Mouse (Mus musculus): ENCODE measurements around the gene Pth2. TPM values are rescaled to one million over a fixed set of nuclear protein-coding genes. Genes with fewer than 3 reads are reported as not detected.
A peak's percentile ranks its signal among the peaks of the same experiment; 100 is the strongest.
"Not testable (repeated sequence)": the region's sequence is repeated elsewhere in the genome, so short reads cannot be mapped to it uniquely, and the experiment has no call there.

The Pth2 gene
- total RNA-seq, 1 experiment from 2014 or later: not detected

DNA sequence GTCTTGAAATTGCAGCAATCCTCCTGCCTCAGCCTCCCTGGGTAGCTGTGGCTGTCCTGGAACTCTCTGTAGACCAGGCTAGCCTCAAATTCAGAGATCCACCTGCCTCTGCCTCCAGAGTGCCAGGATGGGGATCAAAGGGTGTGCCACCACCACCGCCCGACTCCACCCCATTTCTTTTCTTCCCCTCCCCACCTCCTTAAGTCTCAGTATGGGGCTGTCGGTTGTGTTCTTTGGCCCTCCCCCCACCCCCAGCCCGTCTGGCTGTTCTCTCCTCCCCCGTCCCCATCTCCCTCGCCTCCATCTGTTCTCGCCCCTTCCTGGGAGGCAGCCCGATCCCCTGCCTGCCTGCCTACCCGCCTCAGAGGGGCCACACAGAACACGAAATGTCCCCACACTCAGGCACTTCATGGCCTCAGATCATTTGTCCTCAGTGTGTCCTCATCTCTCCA, 13.8 kb upstream of the Pth2 start:
- no peak for ATAC-seq (ENCODE audit: extremely low read depth, insufficient number of reproducible peaks, low FRiP score, poor library complexity, severe bottlenecking)

DNA sequence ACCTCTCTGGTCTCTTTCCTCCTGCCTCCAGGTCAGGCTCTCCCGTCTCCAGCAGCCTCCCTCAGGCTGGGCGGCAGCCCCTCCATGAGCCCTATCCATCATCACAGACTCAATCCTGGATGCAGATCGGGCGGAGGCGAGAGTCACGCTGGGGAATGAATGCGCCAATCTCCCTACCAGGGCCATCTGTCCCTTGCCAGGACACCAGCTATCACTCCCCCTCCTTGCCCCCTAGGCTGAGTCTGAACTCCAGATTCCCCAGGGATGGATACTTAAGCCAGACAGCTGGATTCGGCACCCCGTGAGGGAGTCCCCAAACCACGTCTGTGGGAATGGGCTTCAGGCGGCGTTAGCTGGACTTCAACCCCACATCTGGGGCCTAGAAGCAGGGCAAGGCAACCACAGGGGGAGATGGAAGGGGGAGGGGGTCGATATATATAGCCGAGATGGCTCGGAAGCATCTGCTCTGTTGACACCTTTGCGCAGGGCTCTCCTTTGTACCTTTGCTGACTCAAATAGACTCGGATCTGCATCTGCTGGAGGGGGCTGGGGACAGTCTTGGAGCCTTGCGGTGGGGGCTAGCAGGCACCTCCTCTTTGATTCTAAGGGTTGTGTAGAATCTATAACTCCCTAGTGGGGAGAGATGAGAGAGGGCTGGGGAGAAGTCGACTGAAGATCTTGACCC, 12.9 kb upstream of the Pth2 start:
- ATAC-seq (ENCODE audit: extremely low read depth, insufficient number of reproducible peaks, low FRiP score, poor library complexity, severe bottlenecking): no peak

DNA sequence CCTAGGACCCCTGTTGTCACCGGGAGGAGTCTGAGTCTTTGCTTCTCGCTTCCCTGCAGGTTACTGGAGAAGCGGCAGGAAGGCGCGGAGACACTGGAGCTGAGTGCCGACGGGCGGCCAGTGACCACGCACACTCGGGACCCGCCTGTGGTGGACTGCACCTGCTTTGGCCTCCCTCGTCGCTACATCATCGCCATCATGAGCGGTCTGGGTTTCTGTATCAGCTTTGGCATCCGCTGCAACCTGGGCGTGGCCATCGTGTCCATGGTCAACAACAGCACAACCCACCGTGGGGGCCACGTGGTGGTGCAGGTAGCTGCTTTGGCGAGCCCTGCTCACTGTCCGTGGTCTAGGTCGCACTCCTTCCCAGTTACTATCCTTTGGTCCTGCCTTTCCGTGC, 12.1 kb upstream of the Pth2 start:
- ATAC-seq (ENCODE audit: extremely low read depth, insufficient number of reproducible peaks, low FRiP score, poor library complexity, severe bottlenecking): no peak

DNA sequence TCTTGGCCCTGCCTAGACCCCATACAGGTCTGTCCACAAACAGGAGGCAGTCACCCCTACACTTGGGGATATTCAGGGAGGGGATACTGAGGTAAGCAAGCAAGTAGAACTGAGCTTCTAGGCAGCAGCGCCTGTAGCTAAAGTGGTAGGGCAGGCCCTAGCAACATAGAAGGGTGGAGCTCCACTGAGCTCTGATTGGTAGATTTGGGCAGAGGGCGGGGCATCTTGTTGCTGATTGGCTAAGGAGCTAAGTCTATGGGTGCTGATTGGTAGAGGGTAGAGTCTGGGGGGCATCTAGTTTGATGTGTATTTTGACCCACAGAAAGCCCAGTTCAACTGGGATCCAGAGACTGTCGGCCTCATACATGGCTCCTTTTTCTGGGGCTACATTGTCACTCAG, 11.3 kb upstream of the Pth2 start:
- no peak for ATAC-seq (ENCODE audit: extremely low read depth, insufficient number of reproducible peaks, low FRiP score, poor library complexity, severe bottlenecking)

DNA sequence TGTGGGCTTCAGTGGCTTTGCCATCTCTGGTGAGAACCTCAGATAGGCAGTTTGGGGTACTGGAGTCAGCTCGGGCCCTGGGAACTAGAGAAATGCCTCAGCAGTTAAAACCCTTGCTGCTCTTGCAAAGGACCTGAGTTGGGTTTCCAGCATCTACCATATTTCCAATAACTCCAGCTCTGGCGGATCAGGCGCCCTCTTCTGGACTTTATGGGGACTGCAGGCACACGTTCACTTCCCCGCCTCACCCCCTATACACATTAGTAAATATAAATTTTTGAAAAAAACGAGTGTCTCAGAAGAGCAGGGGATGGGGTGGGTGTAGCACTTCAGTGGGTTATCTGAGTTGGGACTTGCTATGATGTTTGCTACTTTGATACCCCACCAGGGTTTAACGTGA, 7.8 kb upstream of the Pth2 start:
- ATAC-seq (ENCODE audit: extremely low read depth, insufficient number of reproducible peaks, low FRiP score, poor library complexity, severe bottlenecking): no peak

DNA sequence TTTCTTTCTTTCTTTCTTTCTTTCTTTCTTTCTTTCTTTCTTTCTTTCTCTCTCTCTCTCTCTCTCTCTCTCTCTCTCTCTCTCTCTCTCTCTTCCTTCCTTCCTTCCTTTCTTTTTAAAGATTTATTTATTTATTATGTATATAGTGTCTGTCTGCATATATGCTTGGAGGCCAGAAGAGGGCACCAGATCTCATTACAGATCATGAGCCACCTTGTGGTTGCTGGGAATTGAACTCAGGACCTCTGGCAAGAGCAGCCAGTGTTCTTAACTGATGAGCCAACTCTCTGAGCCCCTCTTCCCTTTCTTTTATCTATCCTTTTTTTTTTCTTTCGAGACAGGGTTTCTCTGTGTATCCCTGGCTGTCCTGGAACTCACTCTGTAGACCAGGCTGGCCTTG, 7.0 kb upstream of the Pth2 start:
- not testable (repeated sequence) for ATAC-seq (ENCODE audit: extremely low read depth, insufficient number of reproducible peaks, low FRiP score, poor library complexity, severe bottlenecking)

DNA sequence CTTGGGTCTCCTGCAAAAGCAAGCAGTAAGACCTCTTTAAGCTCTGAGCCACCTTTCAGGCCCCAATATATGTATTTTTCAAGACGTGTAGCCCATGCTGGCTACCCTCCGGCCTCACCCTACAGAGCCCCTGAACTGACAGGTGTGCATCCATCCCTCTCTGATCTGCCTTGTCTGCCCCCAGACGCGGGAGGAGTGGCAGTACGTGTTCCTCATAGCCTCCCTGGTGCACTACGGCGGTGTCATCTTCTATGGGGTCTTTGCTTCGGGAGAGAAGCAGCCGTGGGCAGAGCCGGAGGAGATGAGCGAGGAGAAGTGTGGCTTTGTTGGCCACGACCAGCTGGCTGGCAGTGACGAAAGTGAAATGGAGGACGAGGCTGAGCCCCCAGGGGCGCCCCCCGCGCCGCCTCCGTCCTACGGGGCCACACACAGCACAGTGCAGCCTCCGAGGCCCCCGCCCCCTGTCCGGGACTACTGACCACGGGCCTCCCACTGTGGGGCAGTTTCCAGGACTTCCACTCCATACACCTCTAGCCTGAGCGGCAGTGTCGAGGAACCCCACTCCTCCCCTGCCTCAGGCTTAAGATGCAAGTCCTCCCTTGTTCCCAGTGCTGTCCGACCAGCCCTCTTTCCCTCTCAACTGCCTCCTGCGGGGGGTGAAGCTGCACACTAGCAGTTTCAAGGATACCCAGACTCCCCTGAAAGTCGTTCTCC, 6.1 kb upstream of the Pth2 start:
- ATAC-seq (ENCODE audit: extremely low read depth, insufficient number of reproducible peaks, low FRiP score, poor library complexity, severe bottlenecking): no peak

DNA sequence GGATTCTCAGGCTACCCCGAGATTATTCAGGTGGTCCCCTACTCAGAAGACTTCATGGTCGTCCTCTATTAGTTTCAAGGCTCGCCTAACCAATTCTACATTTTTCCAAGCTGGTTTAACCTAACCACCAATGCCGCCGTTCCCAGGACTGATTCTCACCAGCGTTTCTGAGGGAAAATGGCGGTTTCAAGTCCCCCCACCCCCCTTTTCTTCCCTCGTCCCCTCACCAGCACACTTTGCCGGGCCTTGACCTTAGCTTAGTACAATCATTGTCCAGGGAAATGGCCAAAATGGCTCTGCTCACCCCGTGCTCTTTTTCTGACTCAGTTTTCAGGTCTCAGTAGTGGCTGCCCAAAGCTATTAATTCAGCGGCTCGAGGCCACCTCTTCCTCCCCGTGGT, 5.4 kb upstream of the Pth2 start:
- no peak for ATAC-seq (ENCODE audit: extremely low read depth, insufficient number of reproducible peaks, low FRiP score, poor library complexity, severe bottlenecking)

DNA sequence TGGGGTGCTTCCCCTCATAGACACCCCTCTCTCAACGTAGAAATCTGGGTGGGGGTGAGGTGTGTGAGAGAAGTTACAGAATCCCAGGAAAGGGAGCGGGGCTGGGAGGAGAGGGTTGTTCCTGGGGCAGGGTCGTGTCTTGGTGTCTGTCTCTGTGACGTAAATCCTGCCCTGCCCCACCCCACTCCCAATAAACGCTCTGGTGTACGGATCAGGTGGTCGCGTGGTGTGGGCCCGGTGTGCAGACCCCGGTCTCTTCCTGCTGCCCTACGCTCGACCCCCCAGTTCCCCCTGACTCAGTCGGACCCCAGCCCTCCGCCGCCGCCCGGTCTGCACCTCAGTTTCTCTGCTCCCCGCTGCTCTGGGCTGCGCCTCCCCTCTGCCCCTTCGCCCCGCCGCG, 4.9 kb upstream of the Pth2 start:
- no peak for ATAC-seq (ENCODE audit: extremely low read depth, insufficient number of reproducible peaks, low FRiP score, poor library complexity, severe bottlenecking)

DNA sequence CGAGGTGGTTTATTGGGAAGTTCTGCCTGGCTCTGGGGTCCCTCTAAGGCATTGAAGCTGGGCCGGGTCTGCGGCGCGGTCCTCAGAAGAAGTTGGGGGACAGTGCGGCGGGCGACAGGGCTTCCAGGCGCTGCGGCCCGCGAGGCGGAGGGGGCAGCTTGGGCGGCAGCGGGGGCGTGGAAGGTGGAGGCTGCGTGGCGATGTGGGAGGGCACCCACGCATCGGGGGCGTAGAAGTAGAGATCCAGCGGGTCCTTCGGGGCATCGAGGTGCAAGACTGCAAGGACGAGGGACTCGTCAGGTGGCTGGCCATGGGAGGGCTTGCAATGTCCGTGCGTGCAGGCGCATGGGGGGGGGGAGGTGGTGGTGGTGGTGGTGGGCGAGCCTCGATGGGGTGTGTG, 4.4 kb upstream of the Pth2 start:
- ATAC-seq (ENCODE audit: extremely low read depth, insufficient number of reproducible peaks, low FRiP score, poor library complexity, severe bottlenecking): no peak

DNA sequence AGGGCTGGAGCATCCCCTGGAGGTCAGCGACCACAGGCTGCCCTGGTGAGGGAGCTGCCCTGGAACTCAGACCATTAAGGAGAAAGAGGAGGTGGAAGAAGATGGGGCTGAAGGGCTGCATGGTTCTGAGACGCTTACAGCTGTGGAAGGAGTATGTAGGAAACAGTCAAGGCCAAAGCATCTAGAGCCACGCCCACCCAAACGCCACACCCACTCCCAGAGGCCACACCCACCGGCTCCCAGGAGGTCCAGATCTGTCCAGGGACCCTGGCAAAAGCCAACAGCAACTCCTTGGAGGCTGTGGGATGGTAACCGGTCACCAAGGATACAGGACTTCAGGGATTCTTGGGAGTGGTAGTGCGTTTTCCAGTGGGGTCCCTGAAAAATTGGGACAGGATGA, 2.2 kb upstream of the Pth2 start:
- ATAC-seq (ENCODE audit: extremely low read depth, insufficient number of reproducible peaks, low FRiP score, poor library complexity, severe bottlenecking): no peak

DNA sequence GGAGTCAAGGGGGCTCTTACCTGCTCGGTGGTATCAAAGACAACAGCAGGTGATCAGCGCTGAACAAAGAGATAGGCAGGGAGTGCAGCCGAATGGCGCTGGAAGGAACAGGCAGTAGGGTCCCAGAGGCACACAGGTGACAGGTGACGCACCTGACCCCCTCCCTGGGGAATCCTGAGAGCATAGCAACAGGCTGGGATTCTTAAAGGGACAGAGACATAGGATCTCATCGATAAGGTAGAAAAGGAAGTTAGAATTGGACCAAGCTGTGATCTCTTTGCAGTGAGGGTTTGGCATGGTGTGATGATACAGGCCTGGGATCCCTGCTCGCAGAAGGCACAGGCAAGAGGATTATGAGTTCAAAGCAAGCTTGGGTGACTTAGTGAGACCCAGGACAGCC, 1.3 kb upstream of the Pth2 start, which contains the start of gene Gfy:
Gene Gfy (minus strand): TSS at position 101 of the 400 bp plus-strand sequence.
- ATAC-seq (ENCODE audit: extremely low read depth, insufficient number of reproducible peaks, low FRiP score, poor library complexity, severe bottlenecking): no peak

DNA sequence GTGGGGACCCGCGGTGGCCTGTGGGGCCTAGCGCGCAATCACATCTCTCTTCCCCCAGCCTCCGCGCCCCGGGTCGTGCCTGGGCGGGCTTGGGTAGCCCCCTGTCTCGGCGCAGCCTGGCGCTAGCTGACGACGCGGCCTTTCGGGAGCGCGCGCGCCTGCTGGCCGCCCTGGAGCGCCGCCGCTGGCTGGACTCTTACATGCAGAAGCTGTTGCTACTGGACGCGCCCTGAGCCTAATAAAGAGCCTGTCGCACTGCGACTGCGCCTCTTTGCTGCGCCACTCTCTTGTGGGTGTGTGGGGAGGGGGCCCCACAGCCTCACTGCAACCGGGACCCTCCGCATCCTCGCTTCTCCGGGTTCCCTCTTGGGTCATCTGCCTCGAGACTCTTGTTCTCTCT, 745 bp downstream of the Pth2 start:
- no peak for ATAC-seq (ENCODE audit: extremely low read depth, insufficient number of reproducible peaks, low FRiP score, poor library complexity, severe bottlenecking)

DNA sequence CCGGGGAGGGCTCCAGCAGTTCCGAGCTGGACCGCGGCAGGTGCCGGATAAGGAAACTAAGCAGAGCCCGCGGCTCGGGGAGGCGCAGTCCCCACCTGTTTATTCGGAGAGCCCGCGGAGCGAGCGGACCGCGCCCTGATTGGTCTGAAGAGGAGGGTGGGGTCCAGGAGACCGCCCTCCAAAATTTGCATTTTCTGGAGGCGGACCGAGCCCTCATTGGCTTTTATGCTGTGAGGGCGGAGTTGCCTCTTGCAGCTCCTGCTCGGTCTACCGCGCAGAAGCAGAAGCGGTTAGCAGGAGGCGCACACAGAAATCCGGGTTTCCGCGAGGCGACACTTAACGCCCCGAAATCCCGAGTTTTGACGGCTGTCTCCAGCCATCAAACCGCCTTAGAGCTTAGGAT, 1.4 kb downstream of the Pth2 start:
- peak; percentile 83 for ATAC-seq (ENCODE audit: extremely low read depth, insufficient number of reproducible peaks, low FRiP score, poor library complexity, severe bottlenecking)

DNA sequence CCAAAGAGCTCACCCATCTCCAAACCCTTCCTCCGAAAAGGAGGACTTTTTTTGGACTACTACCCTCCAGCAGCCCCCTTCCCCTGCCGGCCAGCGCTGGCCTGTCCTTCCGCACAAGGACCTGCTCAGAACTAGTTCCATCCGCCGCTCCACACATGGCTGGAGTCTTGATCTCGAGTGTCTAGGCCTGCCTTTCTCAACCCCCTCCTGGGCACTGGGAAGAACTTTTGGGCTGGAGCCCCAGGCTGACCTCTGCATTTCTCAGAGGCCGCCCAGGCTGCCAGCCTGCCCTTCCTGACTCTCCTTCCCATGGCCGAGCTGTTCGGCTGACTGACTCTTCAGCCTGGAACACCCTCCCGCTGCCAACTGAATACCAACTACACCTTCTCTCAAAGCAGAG, 1.8 kb downstream of the Pth2 start:
- no peak for ATAC-seq (ENCODE audit: extremely low read depth, insufficient number of reproducible peaks, low FRiP score, poor library complexity, severe bottlenecking)

DNA sequence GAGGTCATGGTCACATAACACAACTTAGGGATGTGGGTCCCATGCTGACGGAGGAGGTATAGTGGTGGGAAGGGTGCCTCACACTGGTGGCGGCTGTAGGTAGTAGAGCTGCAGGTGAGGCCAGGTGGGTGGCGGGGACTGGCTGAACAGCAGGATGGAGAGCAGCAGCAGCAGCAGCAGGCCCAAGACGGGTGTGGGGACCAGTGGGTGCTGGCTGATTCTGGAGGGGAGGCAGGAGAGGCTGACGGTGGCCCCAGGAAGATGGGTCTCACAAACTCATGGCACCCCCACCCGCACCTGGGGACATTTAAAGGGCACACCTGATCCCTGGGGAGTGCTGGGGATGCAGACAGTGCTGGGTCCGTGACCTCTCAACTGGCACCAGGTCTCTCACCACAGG, 2.9 kb downstream of the Pth2 start:
- ATAC-seq (ENCODE audit: extremely low read depth, insufficient number of reproducible peaks, low FRiP score, poor library complexity, severe bottlenecking): no peak

DNA sequence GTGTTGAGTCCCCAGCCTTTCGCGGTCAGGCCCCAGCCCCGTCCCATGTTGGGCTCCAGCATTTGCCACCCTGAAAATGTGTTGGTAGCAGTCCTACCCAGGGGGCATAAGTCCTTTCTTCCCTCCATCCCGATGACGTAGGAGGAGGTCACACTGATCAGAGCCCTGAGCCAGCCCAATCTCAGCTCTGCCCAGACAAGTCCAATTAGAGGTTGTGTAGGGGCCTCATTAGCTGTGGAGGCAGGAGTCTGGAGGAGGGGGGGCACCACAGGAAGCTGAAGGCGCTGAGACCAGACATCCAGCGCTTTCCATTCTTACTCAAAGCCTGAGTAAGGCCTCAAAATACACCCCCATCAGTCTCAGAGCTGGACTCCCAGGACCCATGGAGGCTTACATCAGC, 5.1 kb downstream of the Pth2 start:
- ATAC-seq (ENCODE audit: extremely low read depth, insufficient number of reproducible peaks, low FRiP score, poor library complexity, severe bottlenecking): no peak

DNA sequence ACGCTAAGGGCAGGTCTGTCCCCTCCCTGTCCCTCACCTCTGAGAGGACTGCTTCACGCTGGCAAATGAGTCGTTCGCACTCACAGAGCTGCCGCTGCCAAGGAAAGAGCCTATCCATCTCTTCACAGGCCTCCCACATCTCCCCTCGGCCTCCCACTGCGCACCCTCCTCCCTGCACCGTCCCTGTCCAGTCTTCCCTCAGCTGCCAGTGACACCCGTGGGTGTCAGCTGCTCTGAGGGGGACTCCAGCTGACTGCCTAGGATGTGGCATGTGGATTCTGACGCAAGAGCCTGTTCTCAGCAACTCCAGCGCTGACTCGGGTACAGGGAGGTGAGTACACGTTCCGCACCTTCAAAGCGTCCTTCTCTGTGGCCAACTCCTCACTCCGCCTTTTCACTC, 8.8 kb downstream of the Pth2 start:
- ATAC-seq (ENCODE audit: extremely low read depth, insufficient number of reproducible peaks, low FRiP score, poor library complexity, severe bottlenecking): no peak

DNA sequence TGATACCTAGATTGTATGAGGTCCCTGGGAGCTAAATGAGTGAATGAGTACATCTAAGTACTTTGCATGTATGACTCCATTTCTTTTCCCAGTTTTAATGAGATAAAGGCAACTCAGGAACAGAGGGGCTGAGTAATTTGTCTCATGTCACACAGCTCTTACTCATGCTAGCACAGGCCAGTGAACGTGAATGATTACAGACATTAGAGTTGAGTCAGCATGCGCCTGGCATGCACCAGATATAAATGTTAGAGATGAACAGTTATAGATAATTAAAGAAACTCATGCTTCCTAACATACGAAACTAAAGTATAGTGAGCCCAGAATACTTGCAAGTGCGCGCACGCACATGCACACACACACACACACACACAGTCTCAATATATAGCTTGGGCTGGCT, 9.4 kb downstream of the Pth2 start:
- no peak for ATAC-seq (ENCODE audit: extremely low read depth, insufficient number of reproducible peaks, low FRiP score, poor library complexity, severe bottlenecking)

DNA sequence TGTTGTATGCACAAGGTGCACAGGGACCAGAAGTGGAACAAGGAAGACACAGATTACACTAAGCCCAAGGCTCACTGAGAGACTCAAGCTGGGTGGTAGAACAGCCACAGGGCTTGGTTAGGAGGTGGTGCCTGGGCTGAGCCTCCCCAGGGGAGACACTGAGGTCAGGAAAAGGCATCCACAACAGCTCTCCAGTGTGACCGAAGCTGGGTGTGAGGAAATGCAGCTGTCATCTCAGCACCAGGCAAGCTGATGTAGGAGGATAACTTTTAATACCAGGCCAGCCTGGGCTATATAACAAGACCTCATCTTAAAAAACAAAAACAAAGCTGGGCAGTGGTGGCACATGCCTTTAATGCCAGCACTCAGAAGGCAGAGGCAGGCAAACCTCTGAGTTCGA, 10.4 kb downstream of the Pth2 start:
- ATAC-seq (ENCODE audit: extremely low read depth, insufficient number of reproducible peaks, low FRiP score, poor library complexity, severe bottlenecking): no peak
